Mouse (Mus musculus) stomach, postnatal 0 days (tissue): ENCODE results near the gene Inca1.

Source experiments
- CTCF ChIP-seq: IDR thresholded peaks from 2 replicates; pipeline ENCODE4 v1.5.1; 2016; ENCODE audit warnings: antibody characterized with exemption, low read depth, mild to moderate bottlenecking, moderate library complexity
- EP300 ChIP-seq: optimal IDR thresholded peaks from 2 replicates; pipeline ENCODE3; 2016; ENCODE audit warnings: antibody characterized with exemption

GRCm38 (mm10) chr11:70668771-70669505 lies 31.0 kb downstream of the Inca1 start, which contains the start of gene Spag7:
- no peak; the same call in 1 of the 2 replicates for TF ChIP-seq CTCF
- peak; percentile 77 for TF ChIP-seq EP300
